Mouse (Mus musculus) megakaryocyte, adult 5-6 weeks (primary cell): ENCODE data around the gene Mipep. TPM values are rescaled to one million over a fixed set of nuclear protein-coding genes. Genes with fewer than 3 reads are reported as not detected.

ENCODE experiments used
- ATAC-seq: 2 replicates; pipeline ENCODE4 v1.8.0; 2016; ENCODE audit warnings: mild to moderate bottlenecking, inconsistent platforms; ENCODE audit not compliant: poor library complexity, severe bottlenecking
- total RNA-seq, 2 experiments: library from RNA; stranded (forward) in 1 of 2; stranded (reverse) in 1 of 2; fragments of 153-499, 151-499 nt in 1 of 2; fragments of 221-1000, 200-1000 nt in 1 of 2; gene quantifications; 2 replicates each; pipeline versions ENCODE4 v1.2.3 to v1.2.4; 2015 to 2017

Gene Mipep
- total RNA-seq, 2 experiments from 2014 or later = 7.5 to 12.0 TPM

GRCm38 (mm10) chr14:60754656-60755055 is 29.7 kb upstream of the Mipep start:
- ATAC-seq = no peak

GRCm38 (mm10) chr14:60756271-60756670 is 28.1 kb upstream of the Mipep start:
- ATAC-seq = no peak

GRCm38 (mm10) chr14:60757265-60757664 is 27.1 kb upstream of the Mipep start:
- peak; percentile 87 for ATAC-seq

GRCm38 (mm10) chr14:60757722-60758121 is 26.7 kb upstream of the Mipep start:
- peak; percentile 73 for ATAC-seq

- ATAC-seq = no peak
These were observed 25.3 kb upstream of the Mipep start for GRCm38 (mm10) chr14:60759097-60759496.

GRCm38 (mm10) chr14:60761801-60762200 is 22.6 kb upstream of the Mipep start:
- no peak for ATAC-seq

GRCm38 (mm10) chr14:60762754-60763153 is 21.6 kb upstream of the Mipep start:
- no peak for ATAC-seq

GRCm38 (mm10) chr14:60763746-60764145 is 20.6 kb upstream of the Mipep start:
- ATAC-seq = peak; percentile 65

GRCm38 (mm10) chr14:60764526-60764925 is 19.8 kb upstream of the Mipep start:
- no peak for ATAC-seq

GRCm38 (mm10) chr14:60765025-60765424 is 19.3 kb upstream of the Mipep start:
- peak; percentile 10; the same call in 1 of the 2 replicates for ATAC-seq

GRCm38 (mm10) chr14:60767884-60768283 is 16.5 kb upstream of the Mipep start, which contains the start of gene C1qtnf9:
Gene C1qtnf9 (plus strand): TSS chr14:60768134.
- no peak for ATAC-seq

GRCm38 (mm10) chr14:60769340-60769739 is 15.0 kb upstream of the Mipep start:
- ATAC-seq = no peak

- no peak for ATAC-seq
These were observed 13.8 kb upstream of the Mipep start for GRCm38 (mm10) chr14:60770594-60770993.

- ATAC-seq = peak; percentile 96
These were observed 13.3 kb upstream of the Mipep start for GRCm38 (mm10) chr14:60771057-60771456.

- no peak for ATAC-seq
These were observed 10.9 kb upstream of the Mipep start for GRCm38 (mm10) chr14:60773476-60773875.

GRCm38 (mm10) chr14:60776521-60776920 is 7.9 kb upstream of the Mipep start:
- no peak for ATAC-seq

- ATAC-seq = peak; percentile 77
These were observed 6.9 kb upstream of the Mipep start for GRCm38 (mm10) chr14:60777485-60777919.

GRCm38 (mm10) chr14:60779198-60779597 is 5.2 kb upstream of the Mipep start:
- no peak for ATAC-seq

GRCm38 (mm10) chr14:60782121-60782656 is 2.2 kb upstream of the Mipep start:
- ATAC-seq = peak; percentile 33; the same call in 1 of the 2 replicates

GRCm38 (mm10) chr14:60783196-60783595 is 1.2 kb upstream of the Mipep start:
- peak; percentile 52 for ATAC-seq

GRCm38 (mm10) chr14:60790103-60790502 is 5.7 kb downstream of the Mipep start:
- ATAC-seq = peak; percentile 96

- no peak for ATAC-seq
These were observed 12.4 kb downstream of the Mipep start for GRCm38 (mm10) chr14:60796600-60797322.
